Mouse (Mus musculus): ENCODE results near the gene Tspo2.

- no peak for TF ChIP-seq CTCF (IDR thresholded peaks at IDR 0.05; ENCODE audit: control insufficient read depth, insufficient read depth, low read length)
- no peak for TF ChIP-seq POLR2A (IDR thresholded peaks at IDR 0.05; ENCODE audit: borderline replicate concordance, control insufficient read depth, low read depth, low read length)
Observed at GRCm38 (mm10) chr17:48443542-48444145, 7.7 kb downstream of the Tspo2 start.

Measured in bone marrow, adult 2 months (tissue).